Mouse (Mus musculus) liver, adult 2 months (tissue): Measurements from ENCODE around the gene Adcy6.

Source experiments
- CTCF ChIP-seq: fragments of 200-500 bp; IDR thresholded peaks from 2 replicates; pipeline ENCODE4 v1.5.1; 2011; ENCODE audit warnings: low read depth, low read length, control low read depth
- POLR2A ChIP-seq: fragments of 200-500 bp; IDR thresholded peaks from 2 replicates; pipeline ENCODE4 v1.6.1; 2011; ENCODE audit warnings: low read length, control low read depth; ENCODE audit not compliant: insufficient read depth; ENCODE audit errors: extremely low read depth

GRCm38 (mm10) chr15:98626078-98626477 lies 16.2 kb upstream of the Adcy6 start:
- TF ChIP-seq POLR2A (no peak), CTCF (no peak)
